Mouse (Mus musculus): ENCODE data around the gene 2010111I01Rik.
"Not testable (repeated sequence)": the region's sequence is repeated elsewhere in the genome, so short reads cannot be mapped to it uniquely, and the experiment has no call there.

2010111I01Rik gene

DNA sequence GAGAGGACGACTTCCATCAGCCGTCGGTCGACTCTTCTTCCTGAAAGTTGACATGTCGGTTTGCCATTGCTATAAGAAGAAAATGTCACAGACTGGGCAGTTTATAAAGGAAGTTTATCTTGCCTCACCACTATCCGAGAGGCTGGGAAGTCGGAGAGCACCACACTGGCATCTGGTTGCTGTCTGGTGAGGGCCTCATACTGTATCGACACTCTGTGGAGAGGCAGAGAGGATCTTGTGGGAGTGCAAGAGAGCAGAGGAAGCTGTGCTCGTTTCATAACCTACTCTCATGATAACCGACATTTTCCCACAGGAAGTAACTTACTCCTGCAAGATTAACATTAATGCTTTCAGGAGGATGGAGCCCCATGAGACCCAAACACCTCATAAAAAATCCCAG lies 7.9 kb upstream of the 2010111I01Rik start:
- DNase-seq = no peak

- DNase-seq = no peak
These were observed 1.3 kb upstream of the 2010111I01Rik start for GRCm38 (mm10) chr13:62963358-62963757.

DNA sequence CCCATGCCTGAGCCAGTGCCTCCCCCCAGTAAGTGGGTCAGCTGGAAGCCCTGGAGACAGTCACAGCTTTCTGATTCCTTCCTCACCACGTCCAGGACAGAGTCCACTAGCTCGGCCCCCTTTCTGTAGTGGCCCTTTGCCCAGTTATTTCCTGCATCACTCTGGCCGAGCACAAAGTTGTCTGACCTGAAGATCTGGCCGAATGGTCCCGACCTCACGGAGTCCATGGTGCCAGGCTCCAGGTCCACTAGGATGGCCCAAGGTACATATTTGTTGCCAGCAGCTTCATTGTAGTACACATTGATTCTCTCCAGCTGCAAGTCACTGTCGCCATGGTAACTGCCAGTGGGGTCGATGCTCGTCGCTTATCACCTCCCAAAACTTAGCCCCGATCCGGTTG lies 3.5 kb downstream of the 2010111I01Rik start:
- no peak for DNase-seq

GRCm38 (mm10) chr13:62970515-62971269 lies 6.0 kb downstream of the 2010111I01Rik start:
- DNase-seq = no peak

GRCm38 (mm10) chr13:62972403-62972802 lies 7.7 kb downstream of the 2010111I01Rik start:
- no peak for DNase-seq

- no peak for DNase-seq
These were observed 8.4 kb downstream of the 2010111I01Rik start for GRCm38 (mm10) chr13:62973111-62973510.

DNA sequence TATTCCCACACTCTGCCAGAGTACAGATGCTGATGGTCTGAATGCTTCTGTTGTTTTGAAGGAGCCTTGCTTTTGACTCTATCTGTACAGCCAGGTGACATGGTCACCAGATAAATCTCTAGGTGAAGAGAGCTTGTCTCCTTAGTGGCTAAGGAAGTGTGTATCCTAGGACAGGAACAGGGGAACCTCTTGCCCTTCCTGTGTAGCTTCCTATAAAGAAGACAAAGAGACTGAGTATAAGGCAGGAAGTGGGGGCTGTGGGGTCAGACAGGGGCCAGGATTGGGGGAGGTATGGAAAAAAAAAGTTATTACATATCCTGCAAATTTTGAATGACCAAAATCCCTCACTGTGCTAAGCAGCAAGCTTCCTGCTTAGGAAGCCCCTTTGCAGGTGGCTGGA lies 13.4 kb downstream of the 2010111I01Rik start:
- no peak for DNase-seq

GRCm38 (mm10) chr13:62978784-62979183 lies 14.1 kb downstream of the 2010111I01Rik start:
- no peak for DNase-seq

DNA sequence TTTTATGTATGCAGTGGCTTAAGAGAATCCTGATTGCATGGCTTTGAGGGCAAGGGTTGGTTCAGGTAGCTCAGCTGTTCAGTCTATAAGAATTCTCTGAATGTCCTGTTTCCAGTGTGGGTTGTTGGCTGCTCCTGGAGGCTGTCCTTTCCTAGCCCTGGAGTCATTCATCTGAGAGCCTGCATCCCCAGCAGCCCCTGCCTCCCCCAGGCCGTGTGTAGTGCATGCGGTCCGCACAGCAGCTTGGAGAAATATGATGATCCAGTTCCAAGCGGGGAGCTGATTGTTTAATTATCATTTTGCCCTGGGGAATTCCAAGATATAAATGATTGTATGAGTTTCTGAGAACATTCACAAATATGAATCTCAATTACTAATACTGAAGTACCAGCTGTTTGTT lies 14.5 kb downstream of the 2010111I01Rik start:
- no peak for DNase-seq

DNA sequence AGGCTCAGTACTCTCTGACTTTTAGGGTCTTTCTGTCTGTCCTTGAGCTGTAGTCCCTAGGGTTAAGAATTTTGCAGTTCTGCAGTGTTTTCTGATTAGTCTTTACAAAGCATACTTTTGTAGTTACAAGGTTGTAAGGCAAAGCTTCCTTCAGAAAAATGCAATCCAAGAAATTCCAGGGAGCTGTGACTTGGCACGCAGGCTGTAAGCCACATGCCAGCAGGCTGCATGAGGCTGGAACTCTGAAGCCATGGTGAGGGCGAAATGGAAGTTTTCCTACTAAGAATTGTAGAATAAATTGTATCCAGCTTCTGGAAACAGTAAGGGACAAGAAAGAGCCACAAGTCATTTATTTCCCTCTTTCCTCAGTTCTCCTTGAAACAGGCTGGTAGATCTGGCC lies 15.4 kb downstream of the 2010111I01Rik start:
- peak; percentile 18 for DNase-seq

GRCm38 (mm10) chr13:62984485-62984884 lies 19.8 kb downstream of the 2010111I01Rik start:
- no peak for DNase-seq

DNA sequence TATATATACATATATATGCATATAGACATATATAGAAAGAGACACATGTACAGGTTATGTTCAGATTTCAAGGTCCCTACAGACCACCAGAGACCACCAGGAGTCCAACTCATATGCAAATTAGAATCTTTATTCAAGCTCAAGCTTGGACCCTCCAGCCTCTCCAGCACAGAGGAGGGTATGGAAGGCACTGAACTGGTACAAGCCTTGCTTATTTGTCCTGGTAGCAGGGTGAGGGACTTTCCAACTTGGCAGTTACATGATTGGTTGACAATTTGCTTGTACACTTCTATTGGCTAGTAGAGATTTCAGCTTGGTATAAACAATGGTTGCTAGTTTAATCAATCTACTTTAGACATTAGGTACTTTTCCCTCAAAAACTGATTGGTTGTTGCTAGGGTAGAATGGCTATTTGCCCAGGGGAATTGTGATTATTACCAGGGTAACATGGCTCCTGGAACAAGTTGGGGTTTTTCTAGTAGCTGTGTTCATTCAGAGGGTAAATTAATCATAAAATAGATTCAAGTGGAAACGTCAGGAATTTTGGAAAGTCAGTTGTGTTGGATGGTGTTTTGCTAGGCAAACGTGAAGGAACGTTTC lies 25.3 kb downstream of the 2010111I01Rik start:
- no peak for DNase-seq

DNA sequence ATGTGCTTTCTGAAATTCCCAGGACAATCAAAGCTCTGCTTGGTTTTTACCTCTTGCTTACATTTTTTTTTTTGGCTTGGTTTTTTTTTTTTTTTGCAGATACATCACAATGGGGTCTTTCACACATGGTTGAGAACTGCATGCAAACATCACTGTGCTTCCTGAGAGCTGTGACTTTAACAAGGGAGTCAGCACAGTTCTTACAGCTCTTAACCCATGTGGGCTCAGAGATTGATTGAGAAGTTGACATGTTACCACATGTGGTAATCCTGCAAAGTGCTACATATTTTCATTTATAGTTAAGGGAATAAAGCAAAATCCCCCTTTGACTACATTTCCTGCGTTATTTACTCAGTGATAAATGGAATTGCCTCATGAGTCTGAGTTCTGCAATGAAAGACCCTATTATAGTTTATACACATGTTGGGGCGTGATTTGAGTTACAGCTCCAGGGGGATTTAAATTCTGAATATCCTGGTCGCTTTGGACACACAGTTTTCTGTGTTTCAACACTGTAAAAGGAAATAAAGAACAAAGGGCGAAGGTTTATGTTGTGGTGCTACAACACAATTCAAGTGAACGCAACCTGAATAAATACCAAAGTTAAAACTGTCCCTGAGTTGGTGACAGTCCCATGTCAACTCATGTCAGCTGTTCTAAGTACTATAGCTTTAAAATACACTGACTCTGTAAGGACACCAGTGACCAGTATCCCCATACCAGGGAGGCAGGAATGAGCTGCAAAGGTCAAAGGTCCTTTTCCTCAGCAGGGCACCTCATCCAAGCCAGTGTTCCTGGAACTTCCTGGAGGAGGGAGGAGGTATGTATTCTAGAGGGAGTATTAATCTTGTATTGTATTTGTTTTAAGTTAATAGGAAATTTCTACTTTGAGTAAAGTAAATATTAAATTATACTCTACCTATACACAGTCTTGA lies 29.1 kb downstream of the 2010111I01Rik start:
- no peak for DNase-seq

- DNase-seq = no peak
These were observed 32.1 kb downstream of the 2010111I01Rik start for GRCm38 (mm10) chr13:62996767-62997166.

DNA sequence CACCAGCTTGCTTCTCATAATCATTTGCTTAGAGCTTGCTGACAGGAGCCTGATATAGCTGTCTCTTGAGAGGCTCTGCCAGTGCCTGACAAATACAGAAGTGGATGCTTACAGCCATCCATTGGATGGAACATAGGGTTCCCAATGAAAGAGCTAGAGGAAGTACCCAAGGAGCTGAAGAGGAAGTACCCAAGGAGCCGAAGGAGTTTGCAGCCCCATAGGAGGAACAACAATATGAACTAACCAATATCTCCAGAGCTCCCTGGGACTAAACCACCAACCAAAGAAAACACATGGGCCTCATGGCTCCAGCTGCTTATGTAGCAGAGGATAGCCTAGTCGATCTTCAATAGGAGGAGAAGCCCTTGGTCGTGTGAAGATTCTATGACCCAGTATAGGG lies 42.8 kb downstream of the 2010111I01Rik start:
- DNase-seq = not testable (repeated sequence)

GRCm38 (mm10) chr13:63010345-63011090 lies 45.8 kb downstream of the 2010111I01Rik start:
- DNase-seq = no peak

- DNase-seq = no peak
These were observed 49.7 kb downstream of the 2010111I01Rik start for GRCm38 (mm10) chr13:63014353-63014752.

GRCm38 (mm10) chr13:63015362-63015761 lies 50.7 kb downstream of the 2010111I01Rik start:
- no peak for DNase-seq

DNA sequence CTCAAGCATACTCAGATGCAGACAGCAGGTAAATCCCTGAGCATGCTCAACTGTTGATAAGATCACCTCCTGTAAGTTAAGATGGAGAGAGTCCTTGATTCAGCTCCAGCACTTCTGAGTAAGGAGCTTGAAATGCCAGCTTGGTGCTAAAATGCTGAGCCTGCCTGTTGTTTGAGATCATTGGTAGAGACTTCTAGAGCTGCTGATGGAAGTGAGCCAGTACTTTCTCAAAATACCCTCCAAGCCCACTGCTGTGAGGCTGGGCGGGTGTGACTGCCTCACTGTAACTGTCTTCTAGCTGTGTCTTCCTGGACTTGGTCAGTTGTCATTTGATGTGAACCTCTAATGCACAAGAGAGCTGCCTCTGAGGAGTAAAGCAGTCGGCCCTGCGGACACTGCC lies 51.4 kb downstream of the 2010111I01Rik start:
- no peak for DNase-seq

DNA sequence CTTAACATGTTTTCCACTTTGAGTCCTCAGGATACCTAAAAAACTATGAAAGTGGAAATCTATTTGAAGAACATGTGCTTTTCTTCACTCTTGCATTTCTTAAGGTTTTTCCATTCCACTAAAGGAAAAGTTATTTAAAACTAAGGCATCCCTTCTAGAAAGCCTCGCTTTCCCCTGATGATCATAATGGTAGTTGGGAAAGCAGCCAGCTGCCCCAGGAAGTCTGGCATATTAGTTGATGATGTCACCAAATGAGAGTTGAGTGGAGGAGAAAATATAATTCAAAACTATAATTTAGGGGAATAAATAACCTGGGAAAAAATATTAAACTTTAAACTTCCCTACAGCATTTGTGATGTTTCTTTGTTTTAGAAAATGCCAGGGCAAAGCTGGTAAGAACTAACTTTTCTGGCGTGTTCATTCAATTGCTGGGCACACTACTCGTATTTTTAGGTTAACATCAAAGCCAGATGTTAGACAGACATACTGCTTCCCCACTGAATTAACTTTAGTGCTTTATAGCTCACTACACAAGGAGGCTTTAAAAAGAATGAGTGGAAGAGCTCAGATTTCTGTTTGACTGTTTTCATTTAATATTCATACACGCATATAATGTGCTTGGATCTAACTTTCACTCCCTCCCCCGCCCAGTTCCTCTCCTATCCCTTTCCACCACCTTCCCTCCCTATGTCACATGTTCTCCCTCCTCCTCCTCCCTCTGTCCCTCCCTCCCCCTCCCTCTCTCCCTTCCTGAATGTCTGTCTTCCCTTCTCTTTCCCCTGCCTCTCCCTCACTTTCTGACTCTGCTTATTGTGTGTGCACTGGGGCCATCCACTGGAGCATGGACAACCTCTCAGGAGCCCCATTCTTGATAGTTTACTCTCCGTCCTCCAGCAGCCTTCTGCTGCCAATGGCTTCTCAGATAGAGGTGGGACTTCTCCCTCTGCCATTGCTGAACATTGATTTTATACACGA lies 58.8 kb downstream of the 2010111I01Rik start:
- DNase-seq = no peak

- DNase-seq = no peak
These were observed 65.3 kb downstream of the 2010111I01Rik start for GRCm38 (mm10) chr13:63030023-63030422.

DNA sequence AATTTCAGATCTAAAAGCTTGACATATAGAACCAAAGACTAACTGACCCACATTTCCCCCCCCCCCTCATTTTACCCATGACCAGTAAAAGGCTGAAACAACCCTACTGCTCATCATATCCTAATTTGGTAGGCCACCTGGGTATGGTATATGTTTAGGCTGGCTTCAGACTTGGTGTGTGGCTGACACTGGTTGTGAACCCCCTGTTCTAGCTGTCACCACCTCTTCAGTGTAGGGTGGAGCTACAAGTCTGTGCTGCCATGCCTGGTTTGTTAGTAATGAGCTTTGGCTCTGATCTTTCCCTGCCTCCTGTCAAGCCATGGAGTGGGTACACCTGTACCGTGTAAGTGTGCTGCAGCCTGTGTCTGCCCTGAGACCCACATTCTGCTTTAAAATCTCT lies 66.6 kb downstream of the 2010111I01Rik start:
- no peak for DNase-seq

All from lung, postnatal 14 days (tissue).